Mouse (Mus musculus) limb, embryonic 10.5 days (tissue): ENCODE results near the gene Mtmr2. TPM values are rescaled to one million over a fixed set of nuclear protein-coding genes. Genes with fewer than 3 reads are reported as not detected.
"Not testable (repeated sequence)": the region's sequence is repeated elsewhere in the genome, so short reads cannot be mapped to it uniquely, and the experiment has no call there.

Experiments used
- DNase-seq: peaks from one replicate; pipeline ENCODE4 v3.0.0-alpha.2; 2017; ENCODE audit warnings: low spot score
- H3K27ac ChIP-seq: fragments of 300-500 bp; sonication (generic); 2 replicates; pipeline ENCODE4 v1.5.1; 2016; ENCODE audit warnings: mild to moderate bottlenecking
- H3K27me3 ChIP-seq: fragments of 300-500 bp; sonication (generic); 2 replicates; pipeline ENCODE4 v1.6.1; 2016; ENCODE audit warnings: low read depth, mild to moderate bottlenecking; ENCODE audit not compliant: poor library complexity, severe bottlenecking
- H3K36me3 ChIP-seq: fragments of 300-500 bp; sonication (generic); 2 replicates; pipeline ENCODE4 v1.6.1; 2016; ENCODE audit warnings: mild to moderate bottlenecking, moderate library complexity
- H3K4me1 ChIP-seq: fragments of 300-500 bp; sonication (generic); 2 replicates; pipeline ENCODE4 v1.6.1; 2016
- H3K4me3 ChIP-seq: fragments of 300-500 bp; sonication (generic); 2 replicates; pipeline ENCODE4 v1.5.1; 2016; ENCODE audit warnings: mild to moderate bottlenecking, moderate library complexity
- H3K9me3 ChIP-seq: fragments of 300-500 bp; sonication (generic); replicated peaks from 2 replicates; pipeline ENCODE4 v1.6.1; 2016; ENCODE audit warnings: mild to moderate bottlenecking
- WGBS: fragments of 180-500 bp; shearing (Covaris S2); methylation state at CpG from one replicate; pipeline ENCODE4 v1.1.7; 2016; 5-methylcytosine and 5-hydroxymethylcytosine counted together
- polyA plus RNA-seq: library from polyadenylated mRNA; unstranded; fragments of >200 nt; fragmentation: Nextera tagmentation; extraction: Ambion mirVana; gene quantifications from 2 replicates; pipeline ENCODE4 v1.2.1, GENCODE M21; 2016

The Mtmr2 gene
- polyA plus RNA-seq, 1 experiment from 2014 or later: 88.9 TPM

- WGBS: 95% methylated on average over 4 of the region's 4 CpGs
- no peak overlapping the region for H3K4me3 ChIP-seq
- H3K27ac ChIP-seq: no peak overlapping the region
- peaks cover 13% of the 10 kb centered on the region for H3K4me1 ChIP-seq
- DNase-seq: no peak
- H3K27me3 ChIP-seq: no peaks in the 10 kb centered on the region
- peaks cover 18% of the 10 kb centered on the region for H3K36me3 ChIP-seq
- peaks cover 4% of the 10 kb centered on the region; the same call in 1 of the 2 replicates for H3K9me3 ChIP-seq
Measured at GRCm38 (mm10) chr9:13752543-13752942, 4.3 kb downstream of the Mtmr2 start.

DNA sequence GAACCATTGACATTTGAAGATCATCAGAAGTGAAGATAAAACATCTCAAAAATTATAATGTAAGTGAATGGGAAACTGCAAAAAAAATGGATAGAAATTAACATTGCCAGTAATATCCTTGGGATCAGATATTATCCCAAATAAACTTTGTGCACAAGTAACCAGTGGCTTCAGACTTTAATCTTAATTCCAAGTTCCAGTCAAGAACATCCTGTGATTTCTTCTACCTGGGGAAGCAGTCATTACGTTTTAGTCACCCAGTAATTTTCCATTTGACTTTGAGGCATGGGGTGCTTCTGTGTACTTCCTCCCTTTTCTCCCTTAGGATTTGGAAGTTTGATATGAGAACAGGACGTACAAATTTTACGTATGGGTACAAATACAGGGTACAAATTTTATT is 12.2 kb downstream of the Mtmr2 start:
- Histone ChIP-seq H3K27me3 (no peaks in the 10 kb centered on the region), H3K27ac (no peak overlapping the region), H3K36me3 (peaks cover 18% of the 10 kb centered on the region), H3K4me1 (no peaks in the 10 kb centered on the region), H3K9me3 (no peaks in the 10 kb centered on the region), H3K4me3 (no peak overlapping the region)
- WGBS: 95% methylated on average over 3 of the region's 3 CpGs
- no peak for DNase-seq

GRCm38 (mm10) chr9:13765624-13766023 is 17.4 kb downstream of the Mtmr2 start:
- DNase-seq: no peak
- Histone ChIP-seq H3K36me3 (peaks cover 8% of the 10 kb centered on the region; the same call in 1 of the 2 replicates), H3K4me3 (no peak overlapping the region), H3K27ac (no peak overlapping the region), H3K27me3 (no peaks in the 10 kb centered on the region), H3K9me3 (0 out of 2 replicates have a peak, but pooled peaks cover 1% of the 10 kb centered on the region), H3K4me1 (no peaks in the 10 kb centered on the region)
- 96% methylated on average over 2 of the region's 2 CpGs for WGBS

DNA sequence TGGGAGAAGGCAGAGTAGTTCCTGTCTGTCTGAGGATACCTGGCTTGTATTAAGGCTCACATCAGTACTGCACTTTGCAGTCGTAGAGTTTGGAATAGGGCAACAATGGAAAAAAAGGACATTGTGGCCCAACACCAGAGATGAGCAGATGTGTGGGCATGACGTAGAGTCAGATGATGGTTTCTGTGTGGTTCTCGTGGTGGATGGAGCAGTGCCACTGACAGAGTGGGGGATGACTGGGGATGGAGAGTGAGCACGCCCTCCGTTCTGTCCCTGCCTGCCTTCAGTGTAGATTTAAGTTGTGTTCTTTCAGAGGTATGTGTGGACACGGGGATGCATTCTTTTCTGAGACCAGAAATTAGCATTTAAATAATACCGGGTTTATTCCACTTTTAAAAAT is 18.4 kb downstream of the Mtmr2 start:
- Histone ChIP-seq H3K4me3 (no peak overlapping the region), H3K27me3 (no peaks in the 10 kb centered on the region), H3K27ac (no peak overlapping the region), H3K36me3 (peaks cover 5% of the 10 kb centered on the region; the same call in 1 of the 2 replicates), H3K9me3 (0 out of 2 replicates have a peak, but pooled peaks cover 1% of the 10 kb centered on the region), H3K4me1 (no peaks in the 10 kb centered on the region)
- DNase-seq: no peak
- 89% methylated on average over 7 of the region's 7 CpGs for WGBS

DNA sequence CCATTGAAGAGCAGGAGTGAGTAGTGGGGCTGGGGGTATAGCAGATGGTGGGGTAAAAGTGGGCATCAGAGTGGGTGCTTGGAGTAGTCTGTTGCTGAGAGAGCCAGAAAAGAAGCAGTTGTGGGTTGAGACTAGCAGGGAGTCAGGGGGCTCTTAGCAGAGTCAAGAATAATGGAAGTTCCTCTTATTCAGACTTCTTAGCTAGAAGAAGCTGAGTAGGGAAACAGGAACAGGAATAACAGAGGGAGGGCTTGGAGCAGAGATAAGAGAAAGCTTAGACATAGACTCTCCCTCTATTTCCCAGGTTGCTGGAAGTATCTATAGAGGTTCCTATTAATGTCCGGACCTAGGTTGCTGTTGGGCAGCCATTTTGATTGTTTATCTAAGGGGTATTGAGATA is 26.5 kb downstream of the Mtmr2 start:
- Histone ChIP-seq H3K4me3 (no peak overlapping the region), H3K27ac (no peak overlapping the region), H3K4me1 (no peaks in the 10 kb centered on the region), H3K27me3 (no peaks in the 10 kb centered on the region), H3K36me3 (0 out of 2 replicates have a peak, but pooled peaks cover 4% of the 10 kb centered on the region), H3K9me3 (no peaks in the 10 kb centered on the region)
- WGBS: 93% methylated on average over 1 of the region's 1 CpGs
- no peak for DNase-seq

DNA sequence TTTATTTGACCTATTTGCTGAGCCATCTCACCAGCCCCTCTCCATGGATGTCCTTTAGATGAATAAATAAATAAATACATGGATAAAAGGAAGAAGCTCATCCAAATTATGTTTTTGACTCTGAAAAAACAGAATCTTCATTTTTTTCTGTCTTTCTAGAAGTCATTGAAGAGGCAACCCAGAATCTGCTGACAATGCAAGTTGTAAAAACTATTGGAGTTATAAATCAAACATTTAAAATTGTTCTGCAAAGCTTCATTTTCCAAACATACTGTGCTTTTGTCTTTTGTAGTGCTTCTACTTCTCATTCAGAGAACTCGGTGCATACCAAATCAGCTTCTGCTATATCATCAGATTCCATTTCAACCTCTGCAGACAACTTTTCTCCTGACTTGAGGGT is 33.8 kb downstream of the Mtmr2 start:
- Histone ChIP-seq H3K36me3 (peaks cover 41% of the 10 kb centered on the region), H3K27ac (no peak overlapping the region), H3K4me1 (no peaks in the 10 kb centered on the region), H3K27me3 (no peaks in the 10 kb centered on the region), H3K9me3 (no peaks in the 10 kb centered on the region), H3K4me3 (no peak overlapping the region)
- 96% methylated on average over 1 of the region's 1 CpGs for WGBS
- DNase-seq: no peak

DNA sequence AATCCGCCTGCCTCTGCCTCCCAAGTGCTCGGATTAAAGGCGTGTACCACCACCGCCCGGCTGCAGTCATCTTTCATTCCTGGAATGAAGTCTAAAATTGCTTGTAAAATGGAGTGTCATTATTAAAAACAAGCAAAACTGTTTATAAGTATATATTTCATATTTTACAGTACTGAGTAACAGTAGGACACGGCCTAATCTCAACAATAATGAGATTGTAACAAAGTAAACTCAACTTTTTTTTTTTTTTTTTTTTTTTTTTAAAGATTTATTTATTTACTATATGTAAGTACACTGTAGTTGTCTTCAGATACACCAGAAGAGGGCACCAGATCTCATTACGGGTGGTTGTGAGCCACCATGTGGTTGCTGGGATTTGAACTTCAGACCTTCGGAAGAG is 42.7 kb downstream of the Mtmr2 start:
- not testable (repeated sequence) for H3K27me3 ChIP-seq, H3K27ac ChIP-seq, H3K4me3 ChIP-seq, DNase-seq, H3K9me3 ChIP-seq, H3K4me1 ChIP-seq
- WGBS: 98% methylated on average over 8 of the region's 8 CpGs
- H3K36me3 ChIP-seq: peaks cover 83% of the 10 kb centered on the region

- WGBS: 93% methylated on average over 1 of the region's 1 CpGs
- Histone ChIP-seq H3K27me3 (no peaks in the 10 kb centered on the region), H3K4me3 (no peak overlapping the region), H3K4me1 (no peaks in the 10 kb centered on the region), H3K36me3 (peaks cover 78% of the 10 kb centered on the region), H3K9me3 (no peaks in the 10 kb centered on the region), H3K27ac (no peak overlapping the region)
- DNase-seq: no peak
Measured at GRCm38 (mm10) chr9:13794302-13794701, 46.1 kb downstream of the Mtmr2 start.

GRCm38 (mm10) chr9:13794756-13795155 is 46.5 kb downstream of the Mtmr2 start:
- DNase-seq: no peak
- Histone ChIP-seq H3K4me1 (no peaks in the 10 kb centered on the region), H3K27me3 (no peaks in the 10 kb centered on the region), H3K36me3 (peaks cover 78% of the 10 kb centered on the region), H3K9me3 (no peaks in the 10 kb centered on the region), H3K27ac (no peak overlapping the region), H3K4me3 (no peak overlapping the region)
- 88% methylated on average over 2 of the region's 2 CpGs for WGBS

GRCm38 (mm10) chr9:13804480-13804879 is 56.3 kb downstream of the Mtmr2 start:
- Histone ChIP-seq H3K9me3 (no peaks in the 10 kb centered on the region), H3K27me3 (no peaks in the 10 kb centered on the region), H3K4me3 (no peak overlapping the region), H3K27ac (no peak overlapping the region), H3K36me3 (peaks cover 93% of the 10 kb centered on the region), H3K4me1 (no peaks in the 10 kb centered on the region)
- DNase-seq: no peak
- 88% methylated on average over 1 of the region's 1 CpGs for WGBS

DNA sequence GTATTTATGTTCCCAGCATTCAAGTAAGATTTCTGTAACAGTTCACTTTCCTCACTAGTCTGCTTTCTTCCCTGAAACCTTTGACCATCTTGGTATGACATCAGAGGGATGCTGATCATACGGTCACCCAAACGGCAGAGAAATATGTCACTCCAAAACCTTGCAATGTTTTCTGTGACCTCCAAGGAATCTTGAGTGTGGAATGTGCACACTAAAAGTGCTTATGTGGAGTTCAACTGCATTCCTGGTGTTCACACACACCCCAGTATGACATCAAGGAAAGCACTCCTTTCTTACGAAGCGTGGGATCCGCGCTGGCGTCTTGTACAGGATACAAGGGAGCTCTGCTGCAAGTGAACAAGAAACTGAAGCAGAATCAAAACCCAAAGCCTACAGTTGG is 58.6 kb downstream of the Mtmr2 start:
- H3K36me3 ChIP-seq: peaks cover 95% of the 10 kb centered on the region
- no peak overlapping the region for H3K4me3 ChIP-seq
- WGBS: 95% methylated on average over 7 of the region's 7 CpGs
- no peak for DNase-seq
- H3K27ac ChIP-seq: no peak overlapping the region
- H3K4me1 ChIP-seq: no peaks in the 10 kb centered on the region
- H3K9me3 ChIP-seq: no peaks in the 10 kb centered on the region
- no peaks in the 10 kb centered on the region for H3K27me3 ChIP-seq

GRCm38 (mm10) chr9:13807657-13808056 is 59.4 kb downstream of the Mtmr2 start:
- WGBS: 95% methylated on average over 5 of the region's 5 CpGs
- Histone ChIP-seq H3K27me3 (no peaks in the 10 kb centered on the region), H3K36me3 (peaks cover 95% of the 10 kb centered on the region)

GRCm38 (mm10) chr9:13809937-13810336 is 61.7 kb downstream of the Mtmr2 start:
- H3K9me3 ChIP-seq: no peaks in the 10 kb centered on the region

More at GRCm38 (mm10) chr9:13807657-13808056, 59.4 kb downstream of the Mtmr2 start:
- DNase-seq: no peak
- Histone ChIP-seq H3K27ac (no peak overlapping the region), H3K9me3 (no peaks in the 10 kb centered on the region), H3K4me3 (no peak overlapping the region), H3K4me1 (no peaks in the 10 kb centered on the region)

GRCm38 (mm10) chr9:13818369-13818768 is 70.2 kb downstream of the Mtmr2 start:
- WGBS: 94% methylated on average over 9 of the region's 9 CpGs

More at GRCm38 (mm10) chr9:13809937-13810336, 61.7 kb downstream of the Mtmr2 start:
- no peak overlapping the region for H3K27ac ChIP-seq
- H3K36me3 ChIP-seq: peaks cover 96% of the 10 kb centered on the region
- no peaks in the 10 kb centered on the region for H3K27me3 ChIP-seq
- no peaks in the 10 kb centered on the region for H3K4me1 ChIP-seq
- DNase-seq: no peak
- no peak overlapping the region for H3K4me3 ChIP-seq

More at GRCm38 (mm10) chr9:13818369-13818768, 70.2 kb downstream of the Mtmr2 start:
- H3K27me3 ChIP-seq: no peaks in the 10 kb centered on the region
- H3K9me3 ChIP-seq: no peaks in the 10 kb centered on the region
- H3K27ac ChIP-seq: no peak overlapping the region
- no peaks in the 10 kb centered on the region for H3K4me1 ChIP-seq
- no peak overlapping the region for H3K4me3 ChIP-seq
- DNase-seq: no peak
- H3K36me3 ChIP-seq: peaks cover 98% of the 10 kb centered on the region
